Mouse (Mus musculus): ENCODE data around the gene Igfbp4.

Igfbp4 gene

GRCm38 (mm10) chr11:99041051-99041729 lies at the start of gene Igfbp4:
Gene Igfbp4, plus strand, starts transcription at chr11:99041244.
- DNase-seq (ENCODE audit: low spot score in 2 of 2), result no peak

DNA sequence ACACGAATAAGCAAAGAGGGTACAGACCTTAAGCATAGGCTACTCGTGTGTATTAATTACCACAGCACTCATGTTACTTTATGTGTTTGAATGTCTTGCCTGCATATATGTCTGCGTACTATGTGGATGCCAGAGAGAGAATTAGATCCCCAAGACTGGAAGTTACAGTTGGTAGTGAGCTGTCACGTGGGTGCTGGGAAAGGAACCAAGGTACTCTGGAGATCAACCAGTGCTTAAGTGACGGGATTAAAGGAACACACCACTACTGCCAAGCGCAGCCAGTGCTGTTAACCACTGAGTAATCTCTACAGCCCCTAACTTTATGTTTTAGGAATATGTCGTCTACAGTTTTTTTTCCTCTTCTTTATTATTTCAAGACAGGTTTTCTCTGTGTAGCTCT lies 45.1 kb upstream of the Igfbp4 start:
- no peak for DNase-seq (ENCODE audit: low spot score in 2 of 2)

DNA sequence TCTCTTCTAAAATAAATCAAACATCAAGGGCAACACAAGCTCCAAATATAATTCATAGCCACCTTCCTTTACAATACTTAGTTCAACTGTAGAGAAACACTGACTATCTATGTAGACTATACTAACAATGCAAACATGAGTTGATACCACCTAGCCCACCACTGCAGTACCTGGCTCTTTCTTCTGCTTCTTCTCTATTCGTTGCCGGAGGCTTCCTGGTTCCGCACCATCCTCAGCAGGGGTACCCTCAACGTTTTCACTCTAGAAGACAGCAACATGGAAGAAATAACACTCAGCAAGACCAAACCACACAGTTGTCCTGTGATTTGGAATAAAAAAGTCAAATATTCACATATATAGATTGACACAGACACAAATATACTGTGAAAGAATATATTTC lies 43.4 kb upstream of the Igfbp4 start:
- DNase-seq (ENCODE audit: low spot score in 2 of 2), result no peak

GRCm38 (mm10) chr11:98998776-98999175 lies 42.3 kb upstream of the Igfbp4 start:
- no peak for DNase-seq (ENCODE audit: low spot score in 2 of 2)

DNA sequence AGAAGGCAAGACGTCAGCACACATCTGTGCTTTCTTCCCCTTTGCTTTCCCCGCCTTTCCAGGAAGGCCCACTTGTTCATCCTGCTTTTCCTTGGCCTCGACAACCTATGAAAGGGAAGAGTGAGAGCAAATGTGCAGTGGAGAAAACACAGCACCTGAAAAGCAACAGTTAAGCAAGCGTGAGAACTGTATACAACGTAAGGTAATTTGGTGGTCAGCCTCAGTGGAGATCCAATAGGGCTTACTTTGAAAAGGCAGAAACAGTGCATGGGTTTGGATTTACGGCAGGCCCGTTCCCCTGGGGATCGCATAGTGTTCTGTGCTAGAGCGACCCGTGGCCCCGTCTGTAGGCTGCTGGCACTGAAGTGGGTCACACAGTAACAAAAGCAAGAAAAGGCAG lies 41.8 kb upstream of the Igfbp4 start:
- DNase-seq (ENCODE audit: low spot score in 2 of 2), result no peak

DNA sequence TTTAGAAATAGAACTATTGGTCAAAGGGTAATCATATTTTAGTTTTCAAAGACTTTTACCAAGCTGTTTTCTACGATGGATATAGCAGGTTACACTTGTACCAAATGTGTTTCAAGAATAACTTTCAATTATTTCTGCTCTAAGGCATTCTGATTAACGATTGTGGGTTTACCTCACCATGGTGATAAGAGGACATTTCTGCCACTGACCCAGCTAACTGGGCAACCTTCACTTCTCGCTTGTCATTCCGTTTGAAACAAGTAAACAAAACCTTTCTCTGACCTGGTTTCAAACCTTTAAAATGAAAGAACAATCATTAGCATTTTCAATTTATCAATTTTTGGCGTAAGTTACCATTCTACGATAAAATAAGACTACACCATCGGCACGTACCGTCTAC lies 34.3 kb upstream of the Igfbp4 start:
- DNase-seq (ENCODE audit: low spot score in 2 of 2), result no peak

- DNase-seq (ENCODE audit: low spot score in 2 of 2), result no peak
Observed at GRCm38 (mm10) chr11:99010124-99010523, 30.9 kb upstream of the Igfbp4 start.

GRCm38 (mm10) chr11:99010706-99011105 lies 30.3 kb upstream of the Igfbp4 start:
- no peak for DNase-seq (ENCODE audit: low spot score in 2 of 2)

DNA sequence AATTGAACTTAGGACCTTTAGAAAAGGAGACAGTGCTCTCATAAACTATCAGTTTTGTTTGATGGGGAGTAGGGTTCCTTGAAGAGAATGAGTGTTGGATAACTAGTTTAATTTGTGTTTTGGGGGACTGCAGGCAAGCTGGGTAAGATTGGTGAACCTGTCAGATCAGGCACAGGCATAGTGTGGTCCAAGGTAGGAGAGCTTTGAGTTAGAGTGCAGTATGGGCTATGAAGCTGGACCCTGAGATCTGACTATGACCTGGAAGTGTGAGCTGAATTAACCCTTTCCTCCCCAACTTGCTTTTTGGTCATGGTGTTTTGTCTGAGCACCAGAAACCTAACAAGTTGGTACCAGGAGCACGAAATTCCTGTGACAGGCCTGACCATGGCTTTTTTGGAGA lies 27.2 kb upstream of the Igfbp4 start:
- no peak for DNase-seq (ENCODE audit: low spot score in 2 of 2)

GRCm38 (mm10) chr11:99019844-99020243 lies 21.2 kb upstream of the Igfbp4 start:
- DNase-seq (ENCODE audit: low spot score in 2 of 2), result no peak

DNA sequence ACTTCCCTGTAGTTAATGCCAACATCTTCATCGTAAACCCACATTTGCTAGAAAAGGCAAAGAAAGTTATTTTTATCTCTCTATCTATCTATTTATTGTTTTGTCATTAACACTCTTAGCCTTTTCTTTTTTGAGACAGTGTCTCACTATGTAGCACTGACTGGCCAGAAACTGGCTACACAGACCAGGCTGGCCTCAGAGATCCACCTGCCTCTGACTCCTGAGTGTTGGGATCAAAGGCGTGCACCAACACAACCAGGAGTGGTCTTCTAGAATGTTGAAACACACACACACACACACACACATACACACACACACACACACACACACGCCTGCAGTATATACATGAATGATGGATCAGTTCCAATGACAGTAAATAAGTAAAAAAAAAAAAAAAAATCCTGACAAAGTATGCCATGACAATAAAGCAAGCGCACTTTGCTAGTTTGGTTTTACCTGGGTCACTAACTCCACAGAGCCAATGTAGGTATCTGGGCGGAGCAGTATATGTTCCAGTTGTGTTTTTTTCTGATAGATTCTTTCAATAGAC lies 18.6 kb upstream of the Igfbp4 start:
- DNase-seq (ENCODE audit: low spot score in 2 of 2), result no peak

- no peak for DNase-seq (ENCODE audit: low spot score in 2 of 2)
Observed at GRCm38 (mm10) chr11:99023094-99023493, 17.9 kb upstream of the Igfbp4 start.

- peak; percentile 94 to 98 for DNase-seq (ENCODE audit: low spot score in 2 of 2)
Observed at GRCm38 (mm10) chr11:99023500-99024467, 17.3 kb upstream of the Igfbp4 start, which contains the start of gene Top2a. Gene Top2a, minus strand, starts transcription at chr11:99024189.

GRCm38 (mm10) chr11:99024468-99025134 lies 16.4 kb upstream of the Igfbp4 start:
- DNase-seq (ENCODE audit: low spot score in 2 of 2), result no peak

- DNase-seq (ENCODE audit: low spot score in 2 of 2), result no peak
Observed at GRCm38 (mm10) chr11:99025878-99026277, 15.2 kb upstream of the Igfbp4 start.

DNA sequence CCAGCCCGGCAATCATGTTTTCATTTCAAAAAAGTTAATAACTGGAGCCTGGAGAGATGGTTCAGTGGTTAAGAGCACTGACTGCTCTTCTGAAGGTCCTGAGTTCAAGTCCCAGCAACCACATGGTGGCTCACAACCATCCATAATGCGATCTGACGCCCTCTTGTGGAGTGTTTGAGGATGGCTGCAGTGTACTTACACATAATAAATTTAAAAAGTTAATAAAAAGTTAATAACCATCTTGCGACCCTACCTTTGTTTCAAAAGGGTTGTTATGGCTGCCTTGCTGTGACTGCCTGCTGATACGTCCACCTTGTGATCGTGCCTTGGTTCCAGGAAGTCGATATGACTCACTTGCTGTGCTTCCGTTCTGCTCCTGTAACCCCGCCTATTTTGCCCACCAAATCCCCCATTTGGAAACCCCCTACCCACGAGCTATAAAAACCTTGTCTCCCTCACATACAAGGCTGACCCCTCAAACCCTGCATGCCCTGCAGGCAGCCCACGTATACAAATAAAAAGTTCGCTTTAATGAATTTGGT lies 14.1 kb upstream of the Igfbp4 start:
- no peak for DNase-seq (ENCODE audit: low spot score in 2 of 2)

GRCm38 (mm10) chr11:99035350-99035749 lies 5.7 kb upstream of the Igfbp4 start:
- DNase-seq (ENCODE audit: low spot score in 2 of 2), result no peak

- no peak for DNase-seq (ENCODE audit: low spot score in 2 of 2)
Observed at GRCm38 (mm10) chr11:99036254-99036653, 4.8 kb upstream of the Igfbp4 start.

GRCm38 (mm10) chr11:99039782-99040181 lies 1.3 kb upstream of the Igfbp4 start:
- peak; percentile 68 to 79 for DNase-seq (ENCODE audit: low spot score in 2 of 2)

- DNase-seq (ENCODE audit: low spot score in 2 of 2), result no peak
Observed at GRCm38 (mm10) chr11:99040346-99040974, 584 bp upstream of the Igfbp4 start.

Measured in frontal cortex, postnatal 14 days (tissue).